Mouse (Mus musculus): ENCODE results near the gene Nyx.
A peak's percentile ranks its signal among the peaks of the same experiment; 100 is the strongest.
"Not testable (repeated sequence)": the region's sequence is repeated elsewhere in the genome, so short reads cannot be mapped to it uniquely, and the experiment has no call there.

Nyx gene

DNA sequence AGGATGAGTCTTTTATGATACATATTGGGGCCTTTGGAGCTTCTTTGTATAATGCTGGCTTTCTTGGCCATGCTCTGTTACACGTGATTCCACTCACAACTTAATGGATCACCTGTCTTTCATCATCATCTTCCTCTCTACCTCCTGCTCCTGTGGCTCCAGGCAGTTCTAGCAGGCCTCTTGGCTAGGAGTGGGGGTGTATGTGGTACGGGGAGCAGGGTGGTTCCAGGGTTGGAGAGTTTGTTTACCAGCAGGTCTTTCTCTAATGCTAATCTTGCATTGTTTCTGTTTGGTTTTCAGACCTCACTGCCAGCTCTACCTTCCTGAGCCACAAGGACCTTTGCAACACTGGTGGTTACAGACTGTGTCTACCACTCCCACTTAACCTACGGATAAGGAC, at the start of gene Nyx:
Gene Nyx (plus strand): TSS at position 301 of the 400 bp plus-strand sequence.
- no peak for DNase-seq

DNA sequence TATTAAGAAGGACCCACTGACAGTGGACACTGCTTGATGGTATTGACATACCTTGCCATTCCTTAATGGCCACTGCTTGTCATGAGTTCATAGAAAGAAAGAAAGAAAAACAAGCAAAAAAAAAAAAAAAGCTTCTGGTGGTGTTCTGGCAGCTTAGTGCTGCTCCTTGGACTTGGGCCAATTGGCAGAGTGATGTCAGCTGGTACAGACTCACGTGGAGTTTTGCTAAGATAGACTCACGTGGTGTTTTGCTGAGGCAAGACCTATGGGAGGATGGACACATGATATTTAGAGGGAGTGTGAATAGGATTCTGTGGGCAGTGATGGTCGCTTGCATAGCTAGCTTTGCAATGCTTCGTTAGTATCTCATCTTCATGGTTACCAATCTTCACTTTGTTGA, 43.9 kb upstream of the Nyx start:
- DNase-seq, result no peak

DNA sequence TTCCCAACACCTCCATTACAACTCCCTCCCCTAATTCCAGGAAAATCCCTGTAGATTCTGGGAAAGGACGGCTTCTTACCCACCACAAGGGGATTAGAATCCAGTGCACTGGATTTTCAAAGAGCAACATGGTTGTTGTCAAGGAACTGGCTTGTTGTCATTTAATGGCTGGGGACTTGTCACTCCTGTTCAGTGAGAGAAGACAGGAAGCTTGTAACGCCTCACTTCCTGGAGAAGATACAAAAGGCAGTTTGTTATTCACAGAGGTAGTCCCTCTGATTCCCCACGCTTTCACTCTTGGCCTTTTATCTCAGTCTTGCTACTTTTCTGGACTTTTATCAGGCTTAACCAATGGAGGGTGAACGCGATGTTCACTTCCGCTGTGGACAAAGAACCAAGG, 34.5 kb upstream of the Nyx start:
- DNase-seq, result no peak

DNA sequence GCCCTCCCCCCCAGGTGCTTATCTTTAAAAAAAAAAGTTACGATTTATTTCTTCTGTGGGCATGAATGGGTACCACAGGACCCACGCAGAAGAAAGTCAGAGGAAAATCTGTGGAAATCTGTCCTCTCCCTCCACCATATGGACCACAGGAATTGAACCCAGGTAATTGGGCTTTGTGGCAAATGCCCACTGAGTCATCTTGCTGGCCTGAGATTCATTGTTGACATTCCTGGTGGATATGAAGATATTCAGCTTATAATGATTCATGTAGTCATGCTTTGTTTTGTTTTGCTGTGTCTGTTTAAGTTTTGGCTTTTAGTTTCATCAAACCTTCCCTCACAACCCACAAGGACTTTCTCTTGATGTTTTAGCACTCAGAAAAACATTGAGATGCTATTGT, 29.9 kb upstream of the Nyx start:
- not testable (repeated sequence) for DNase-seq

DNA sequence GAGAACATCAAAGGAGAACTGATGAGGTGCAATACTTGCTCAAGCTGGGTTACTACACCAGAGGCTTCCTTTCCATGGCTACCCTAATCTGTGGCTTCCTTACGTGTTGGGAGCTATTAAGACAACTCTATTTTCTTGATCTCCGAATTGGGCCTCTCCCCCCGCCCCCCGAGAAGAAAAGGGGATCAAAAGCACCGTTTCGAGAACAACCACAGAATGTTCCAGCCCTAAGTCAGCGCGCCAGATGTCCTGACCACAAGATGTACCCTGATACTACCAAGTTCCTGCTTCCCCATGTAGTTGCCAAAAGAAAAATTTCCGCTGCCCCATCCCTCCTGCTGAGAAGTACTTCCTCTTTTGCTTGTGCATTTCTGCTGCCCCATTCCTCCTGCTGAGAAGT, 9.4 kb upstream of the Nyx start:
- not testable (repeated sequence) for DNase-seq

DNA sequence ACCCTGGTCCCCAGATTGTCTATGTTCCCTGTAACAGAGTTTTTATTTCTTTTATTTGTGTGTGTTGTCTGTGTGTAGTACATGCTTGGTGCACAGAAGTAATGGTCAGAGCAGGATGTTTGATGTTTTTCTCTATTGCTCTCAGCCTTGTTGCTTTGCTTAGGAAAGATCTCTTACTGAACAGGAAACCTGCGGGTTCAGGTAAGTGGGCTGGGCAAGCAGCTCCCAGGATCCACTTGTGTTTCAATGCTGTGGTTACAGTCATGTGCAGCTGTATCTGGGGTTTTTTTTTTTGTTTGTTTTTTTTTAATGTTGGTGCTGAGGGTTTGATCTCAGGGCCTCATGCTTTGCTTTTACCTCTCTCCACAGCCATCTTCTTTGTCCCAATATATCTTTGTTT, 7.1 kb upstream of the Nyx start:
- no peak for DNase-seq

DNA sequence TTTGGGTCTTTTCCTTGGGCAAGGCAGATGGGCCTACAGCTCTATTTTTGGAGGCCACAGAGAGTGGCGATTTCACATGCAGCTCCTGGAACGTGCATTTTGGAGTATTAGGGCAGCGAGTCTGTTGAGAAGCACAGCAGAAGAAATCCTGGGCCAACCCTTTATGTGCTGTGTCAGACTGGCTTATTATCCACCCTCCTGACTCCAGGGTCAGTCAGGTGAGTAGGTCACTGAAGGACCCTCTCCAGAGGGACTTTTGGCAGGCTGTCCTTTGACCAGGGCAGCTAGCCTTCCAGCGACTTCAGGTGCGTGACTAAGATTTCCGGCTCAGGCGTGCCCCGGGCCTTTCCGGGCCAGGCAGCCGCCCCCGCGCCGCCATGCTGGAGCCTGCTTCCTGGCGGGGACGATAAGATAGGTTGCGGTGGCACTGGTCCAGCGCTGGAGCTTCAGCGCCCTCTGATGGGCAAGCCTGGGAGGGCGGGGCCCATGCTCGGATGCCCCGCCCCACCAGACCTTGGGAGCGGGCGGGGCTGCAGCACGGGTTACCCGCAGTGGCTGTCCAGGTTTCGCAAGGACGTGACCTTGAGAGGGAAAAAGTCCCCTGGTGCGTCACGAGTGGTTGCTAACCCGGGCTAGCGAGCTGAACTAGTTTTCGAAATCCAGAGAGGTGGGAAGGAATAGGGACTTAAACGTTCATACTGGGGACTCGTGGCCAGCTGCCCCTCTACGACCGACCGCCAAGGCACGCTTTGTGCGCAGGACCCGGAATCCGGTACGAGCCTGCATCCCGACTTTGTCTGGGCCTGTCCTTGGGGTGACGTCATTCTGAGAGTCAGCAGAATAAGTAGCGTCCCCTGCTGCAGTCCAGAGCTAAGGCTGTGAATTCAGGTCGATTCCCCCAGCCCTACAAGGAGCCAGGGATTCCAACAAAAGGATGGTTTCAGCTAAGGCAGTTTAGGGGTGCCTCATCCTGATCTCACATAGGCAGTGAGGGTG, 4.3 kb upstream of the Nyx start:
- peak; percentile 82 to 92 for DNase-seq

DNA sequence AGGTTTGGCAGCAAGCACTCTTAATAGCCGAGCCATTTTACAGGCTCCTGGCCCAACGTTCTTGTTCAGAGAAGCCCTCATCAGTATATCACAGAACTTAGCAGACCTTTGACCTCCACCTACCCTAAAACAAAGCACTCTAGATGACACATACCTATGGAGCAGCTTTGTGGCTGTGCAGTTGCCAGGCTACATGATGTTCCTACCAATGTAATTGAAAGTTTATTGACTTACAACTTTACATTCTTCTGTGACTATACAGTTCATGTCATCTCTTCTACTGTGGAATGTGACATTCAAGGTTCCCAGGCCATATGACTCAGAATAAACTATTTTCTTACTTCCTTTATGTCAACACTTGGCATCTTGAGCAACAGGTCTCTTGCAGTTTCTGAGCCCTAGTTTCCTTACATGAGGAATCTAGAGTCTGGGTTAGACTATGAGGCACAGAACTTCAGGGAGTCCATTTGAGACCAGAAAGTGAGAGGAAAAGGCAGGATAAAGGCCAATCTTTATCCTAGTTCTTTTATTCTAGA, 2.9 kb upstream of the Nyx start:
- DNase-seq, result no peak

DNA sequence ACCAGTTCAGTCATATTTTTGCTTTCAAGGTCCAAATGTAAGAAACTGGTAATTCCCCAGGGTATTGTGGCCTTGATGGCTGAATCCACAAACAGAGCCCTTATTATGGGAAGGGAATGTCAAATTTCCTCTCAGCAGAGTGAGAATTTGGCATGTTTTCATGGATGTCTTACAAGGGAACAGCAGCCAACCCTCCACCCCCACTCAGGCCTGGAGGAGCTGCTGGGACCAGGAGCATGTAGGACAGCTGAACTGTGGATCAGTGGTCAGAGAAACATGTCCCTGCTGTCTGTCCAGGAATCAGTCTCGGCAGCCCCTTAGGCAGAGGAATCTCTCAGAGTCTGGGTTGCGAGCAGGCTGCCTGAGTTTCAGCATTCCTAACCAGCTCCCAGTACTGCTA, 771 bp downstream of the Nyx start:
- DNase-seq, result peak; percentile 45 to 52

DNA sequence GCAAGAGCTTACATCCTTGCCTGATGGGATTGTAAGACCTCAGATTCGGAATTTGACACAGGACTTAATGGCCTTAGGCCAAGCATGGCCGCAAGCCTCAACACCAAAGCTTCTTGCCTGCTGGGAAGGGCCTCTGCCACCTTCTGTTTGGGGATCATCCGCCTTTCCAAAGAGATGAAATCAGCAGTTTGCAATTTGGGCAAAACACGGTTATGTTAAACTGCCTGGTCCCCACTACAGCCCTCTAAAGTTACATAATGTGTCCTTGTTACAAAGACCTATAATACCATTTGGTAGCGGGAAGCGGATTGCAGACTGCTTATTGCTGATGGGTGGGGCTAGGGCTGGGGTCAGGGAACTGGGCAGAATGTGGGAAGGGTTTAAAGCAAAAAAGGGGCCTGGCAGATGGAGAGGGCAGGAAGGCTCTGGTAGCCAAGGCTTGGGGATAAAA, 1.2 kb downstream of the Nyx start:
- peak; percentile 34 to 62 for DNase-seq

DNA sequence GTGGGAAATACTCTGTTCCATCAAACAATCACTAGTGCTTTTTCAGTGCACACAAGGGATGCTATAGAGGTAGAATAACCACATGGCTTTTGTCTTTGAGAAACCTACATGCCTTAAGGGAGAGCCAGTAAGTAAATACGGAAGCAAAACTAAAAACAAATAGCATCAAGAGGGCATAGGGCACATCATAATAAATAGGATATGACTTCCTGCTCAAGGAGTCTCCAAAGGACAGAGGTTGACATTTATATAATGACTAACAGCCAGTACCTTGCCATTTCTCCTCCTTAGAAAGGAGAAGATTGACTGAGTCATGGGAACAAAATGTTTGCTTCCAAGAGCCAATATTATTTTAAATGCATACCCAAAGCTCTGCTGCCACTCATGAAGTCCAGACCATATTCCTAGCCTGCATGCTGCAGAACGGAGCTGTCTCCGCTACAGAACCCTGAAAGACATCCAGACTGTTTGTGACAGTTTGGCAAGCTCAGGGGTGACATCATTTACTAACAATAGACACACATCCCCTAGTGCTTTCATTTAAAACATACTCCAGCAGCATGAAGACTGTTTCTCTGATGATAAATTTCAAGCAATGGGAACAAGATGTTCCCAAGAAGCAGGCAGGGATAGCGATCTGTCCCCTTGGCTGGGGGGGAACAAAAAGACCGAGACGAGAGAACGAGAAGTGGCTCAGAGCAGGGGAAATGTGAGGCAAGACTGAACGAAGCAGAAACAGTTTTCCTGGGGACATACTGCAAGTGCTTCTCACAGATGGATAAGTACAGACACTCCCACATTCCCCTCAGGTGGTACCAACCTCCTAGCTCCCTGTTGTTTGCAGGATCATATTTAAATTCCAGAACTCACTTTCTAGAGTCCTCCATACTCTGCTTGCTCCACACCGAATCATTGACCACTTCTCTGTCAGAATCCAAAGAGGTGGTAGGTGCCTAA, 3.5 kb downstream of the Nyx start:
- peak; percentile 71 to 75 for DNase-seq

DNA sequence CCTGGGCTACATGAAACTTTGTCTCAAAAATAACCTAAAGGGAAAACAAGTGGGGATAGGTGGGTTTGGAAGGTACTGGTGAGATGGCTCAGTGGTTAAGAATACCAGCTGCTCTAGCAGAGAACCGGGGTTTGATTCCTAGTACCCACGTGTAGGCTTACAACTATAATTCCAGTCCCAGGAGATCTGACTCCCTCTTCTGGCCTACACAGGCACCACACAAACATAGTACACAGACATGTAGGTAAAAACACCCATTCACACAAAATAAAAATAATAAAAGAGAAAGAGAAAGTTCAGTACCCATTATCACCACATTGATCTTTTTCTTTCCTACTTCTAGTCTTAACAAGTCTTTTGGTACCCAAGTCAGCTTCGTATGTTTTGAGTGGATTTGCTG, 6.0 kb downstream of the Nyx start:
- no peak for DNase-seq

DNA sequence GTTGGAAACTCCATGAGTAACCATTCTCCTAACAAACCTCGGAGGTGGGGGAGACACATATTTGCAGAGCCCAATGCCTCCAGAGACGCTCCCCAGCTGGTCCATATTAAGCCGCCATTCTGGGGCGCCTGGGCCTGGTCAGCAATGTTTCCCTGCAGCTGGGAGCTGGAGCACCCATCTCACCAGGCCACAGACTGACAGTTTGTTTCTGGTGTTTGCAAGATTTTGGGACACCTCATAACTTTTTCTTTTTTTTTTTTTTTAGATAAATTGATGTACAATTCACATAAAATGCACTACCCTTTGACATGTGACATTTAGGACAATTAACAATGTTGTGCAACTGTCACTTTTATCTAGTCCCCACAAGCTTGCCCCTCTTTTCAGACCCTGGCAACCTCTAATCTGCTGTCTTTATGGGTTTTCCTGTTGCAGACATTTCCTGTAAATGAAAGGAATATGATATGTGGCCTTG, 6.9 kb downstream of the Nyx start:
- DNase-seq, result no peak

DNA sequence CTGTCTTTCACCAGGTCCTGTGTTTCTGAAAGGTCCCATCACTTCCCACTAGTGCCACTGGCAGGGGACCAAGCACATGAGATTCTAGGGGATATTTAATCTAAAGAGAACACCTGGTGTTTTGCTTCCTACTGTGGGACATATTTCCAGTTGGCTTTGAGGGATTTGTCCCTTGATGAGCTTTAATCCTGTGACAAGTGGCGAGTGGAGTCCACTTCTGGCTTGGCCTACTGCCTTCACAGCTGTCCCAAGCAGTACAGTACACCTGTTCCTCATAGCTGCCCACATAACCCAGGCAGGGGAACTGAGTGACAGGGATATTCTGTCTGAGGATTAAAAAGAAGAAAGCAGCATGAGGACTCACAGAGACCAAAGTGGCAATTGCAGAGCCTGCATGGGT, 9.5 kb downstream of the Nyx start:
- no peak for DNase-seq

DNA sequence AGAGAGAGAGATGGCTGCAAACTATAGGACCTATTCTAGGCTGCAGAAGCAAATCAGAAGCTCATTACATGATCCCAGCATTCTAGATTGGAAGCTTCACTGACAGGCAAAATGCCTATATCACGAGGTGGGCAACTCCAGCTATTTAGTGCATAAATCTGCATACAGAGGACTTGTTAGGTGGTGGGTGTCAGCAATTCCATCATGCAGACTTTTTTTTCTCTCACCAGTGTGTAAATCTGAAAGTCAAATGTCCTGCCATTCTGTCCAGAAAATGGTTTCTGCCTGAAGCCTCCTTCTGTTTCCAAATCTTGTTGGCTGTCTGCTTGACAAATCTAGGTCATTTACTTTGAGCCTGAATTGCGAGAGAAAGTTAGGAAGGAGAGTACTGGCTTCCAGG, 11.7 kb downstream of the Nyx start:
- no peak for DNase-seq

DNA sequence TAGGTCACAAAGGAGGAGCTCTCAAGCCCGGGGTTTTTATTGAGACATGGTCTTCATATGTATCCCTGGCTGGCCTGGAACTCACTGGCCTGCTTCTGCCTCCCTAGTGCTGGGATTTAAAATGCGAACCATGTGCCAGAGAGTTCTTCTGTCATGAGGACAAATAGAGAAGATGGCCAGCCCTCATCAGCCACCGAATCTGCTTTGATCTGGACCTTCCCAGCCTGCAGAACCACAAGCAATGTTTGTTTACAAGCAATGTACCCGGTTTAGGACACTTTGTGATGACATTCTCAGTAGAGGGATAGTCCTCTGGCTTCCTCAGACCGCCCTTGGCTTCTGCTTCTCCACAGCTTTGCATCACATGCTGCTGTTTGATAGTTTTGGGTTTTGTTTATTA, 12.4 kb downstream of the Nyx start:
- no peak for DNase-seq

DNA sequence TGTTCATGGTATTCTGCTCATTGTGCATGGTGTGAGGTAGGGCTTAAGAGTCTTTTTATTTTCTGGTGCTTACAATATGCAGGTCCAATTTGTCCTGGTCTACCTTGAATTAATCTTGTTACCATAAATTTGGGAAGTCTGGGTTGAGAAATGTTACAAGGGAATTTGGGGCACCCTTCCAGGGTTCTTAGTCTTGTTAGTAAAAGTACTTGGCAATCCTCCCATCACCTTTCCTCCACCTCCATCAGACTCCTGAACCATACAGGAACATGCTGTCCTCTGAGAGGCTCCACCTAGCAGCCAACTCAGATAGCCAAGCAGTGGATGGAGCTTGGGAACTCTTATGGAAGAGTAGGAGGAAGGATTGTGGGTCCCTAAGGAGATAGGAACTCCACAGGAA, 13.7 kb downstream of the Nyx start:
- no peak for DNase-seq

DNA sequence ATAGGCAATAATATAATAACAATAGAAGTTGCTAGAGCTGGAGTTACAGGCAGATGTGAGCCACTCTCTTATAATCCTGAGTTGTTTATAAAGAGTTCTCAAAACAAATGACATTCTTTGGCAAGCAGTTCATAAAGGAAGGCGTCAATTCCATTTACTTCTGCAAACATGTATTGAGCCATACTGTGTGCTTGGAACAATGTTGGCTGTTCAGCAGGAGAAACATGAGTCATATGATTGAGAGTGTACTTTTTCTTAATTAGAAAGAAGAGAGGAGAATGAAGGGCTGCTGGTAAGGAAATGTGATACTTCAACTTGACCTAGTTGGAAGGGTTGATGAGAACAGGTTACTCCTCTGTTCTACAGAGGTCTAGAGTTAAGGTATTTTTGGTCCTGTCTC, 16.7 kb downstream of the Nyx start:
- DNase-seq, result no peak

DNA sequence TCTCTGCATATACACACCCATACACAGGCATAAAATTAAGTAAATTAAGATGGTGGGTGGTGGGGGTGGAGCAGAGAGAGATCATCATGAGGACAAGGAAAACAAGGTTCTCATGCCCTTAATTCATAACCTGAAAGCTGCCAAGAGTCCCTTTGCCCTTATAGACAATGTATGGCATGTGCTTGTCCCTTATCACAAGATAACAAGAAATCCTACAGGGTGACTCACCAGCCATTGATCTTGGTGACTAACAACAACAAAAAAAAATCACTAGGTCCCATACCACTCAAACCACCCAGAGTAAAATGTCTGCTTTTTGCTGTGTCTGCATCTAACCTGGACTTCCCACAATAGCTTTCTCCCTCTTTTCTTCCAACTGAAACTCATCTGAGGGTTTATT, 18.5 kb downstream of the Nyx start:
- no peak for DNase-seq

DNA sequence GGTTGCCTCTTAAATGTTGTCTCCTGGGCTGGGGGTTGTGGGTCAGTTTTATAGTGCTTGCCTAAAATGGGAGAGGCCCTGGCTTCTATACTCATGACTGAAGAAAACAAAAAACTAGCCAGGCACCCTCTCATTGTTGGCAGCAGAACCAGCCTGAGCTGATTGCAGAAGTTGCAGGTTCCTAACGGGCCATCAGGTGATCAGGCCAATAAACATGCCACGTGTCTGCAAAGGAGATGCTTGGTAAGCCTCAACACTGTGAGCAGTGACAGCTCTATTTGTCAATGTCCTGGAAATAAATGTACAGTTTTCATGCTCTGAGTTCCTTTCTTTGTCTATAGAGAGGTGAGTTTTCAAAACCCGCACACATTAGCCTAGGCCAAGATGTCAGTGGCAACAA, 23.1 kb downstream of the Nyx start:
- DNase-seq, result no peak

DNA sequence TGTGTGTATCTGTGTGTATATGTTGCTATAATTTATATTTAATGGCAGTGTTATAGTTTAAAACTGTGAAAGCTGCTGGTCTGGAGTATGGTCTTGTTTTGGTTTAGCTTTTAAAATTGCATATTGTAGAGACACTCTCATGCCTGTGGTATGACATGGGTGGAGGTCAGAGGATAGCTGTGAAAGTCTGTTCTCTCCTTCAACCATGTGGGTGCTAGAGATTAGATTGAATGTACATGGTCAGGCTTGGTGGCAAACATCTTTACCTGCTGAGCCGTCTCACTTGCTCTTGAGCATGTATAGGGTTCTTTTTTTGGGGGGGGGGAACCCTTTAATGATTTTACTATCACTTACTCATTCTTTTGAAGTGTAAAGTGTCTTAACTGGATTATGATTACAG, 23.9 kb downstream of the Nyx start:
- DNase-seq, result no peak

DNA sequence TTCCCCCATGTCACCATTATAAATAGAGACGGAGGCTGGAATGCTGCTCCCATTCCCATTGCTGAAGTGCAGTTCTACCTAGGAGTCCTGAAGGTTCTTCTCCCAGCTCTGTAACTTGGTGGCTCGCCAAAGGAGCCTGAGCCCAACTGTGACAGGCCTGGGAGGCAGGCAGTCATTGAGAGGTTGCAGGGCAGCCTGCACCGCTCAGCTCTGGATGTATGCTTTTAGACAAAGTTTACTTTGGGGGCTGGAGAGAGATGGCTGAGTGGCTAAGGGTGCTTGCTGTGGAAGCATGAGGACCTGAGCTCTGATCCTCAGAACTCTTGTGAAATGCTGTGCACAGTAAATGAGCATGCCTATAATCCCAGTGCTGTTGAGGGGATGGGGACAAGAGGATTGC, 25.0 kb downstream of the Nyx start:
- DNase-seq, result no peak

DNA sequence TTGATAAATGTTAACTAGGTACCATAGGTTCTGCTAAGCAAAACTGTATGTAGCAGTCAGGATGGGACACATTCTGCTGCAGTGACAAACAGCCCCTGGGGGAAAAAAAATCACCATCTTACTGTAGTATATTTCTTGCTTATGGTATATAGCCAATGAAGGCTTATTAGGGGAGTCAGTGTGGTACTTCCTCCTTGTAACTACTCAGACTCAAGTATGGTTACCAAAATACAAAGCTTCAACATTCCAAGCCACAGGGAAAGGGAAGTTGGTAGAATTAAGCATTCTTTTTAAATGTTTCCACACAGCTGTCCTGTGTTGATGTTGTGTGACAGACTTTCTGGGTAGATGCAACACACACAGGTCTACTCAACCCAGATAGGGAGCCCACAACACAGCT, 27.0 kb downstream of the Nyx start:
- no peak for DNase-seq

Data from cerebellum, adult 18-20 months (tissue).